Mouse (Mus musculus) hindbrain, embryonic 14.5 days (tissue): ENCODE data around the gene Mrps18a. TPM values are rescaled to one million over a fixed set of nuclear protein-coding genes. Genes with fewer than 3 reads are reported as not detected.

Source experiments
- ATAC-seq: fragments of 200-750 bp; cut with Nextera tagmentation; 2 replicates; pipeline ENCODE4 v1.8.0; 2017; ENCODE audit warnings: moderate number of reproducible peaks, mild to moderate bottlenecking, moderate TSS enrichment, moderate library complexity; ENCODE audit not compliant: low FRiP score
- DNase-seq: peaks from one replicate; pipeline ENCODE4 v3.0.0-alpha.2; 2015; ENCODE audit warnings: low spot score
- H3K27ac ChIP-seq: fragments of 300-500 bp; sonication (generic); 2 replicates; pipeline ENCODE4 v1.5.1; 2014; ENCODE audit warnings: mild to moderate bottlenecking, moderate library complexity
- H3K27me3 ChIP-seq: fragments of 300-500 bp; sonication (generic); 2 replicates; pipeline ENCODE4 v1.6.1; 2014; ENCODE audit warnings: mild to moderate bottlenecking, low read length, mixed read lengths; ENCODE audit not compliant: control insufficient read depth, insufficient read depth
- H3K36me3 ChIP-seq: fragments of 300-500 bp; sonication (generic); replicated peaks from 2 replicates; pipeline ENCODE4 v1.6.1; 2014; ENCODE audit not compliant: control insufficient read depth, insufficient read depth
- H3K4me1 ChIP-seq: fragments of 300-500 bp; sonication (generic); replicated peaks from 2 replicates; pipeline ENCODE4 v1.6.1; 2014; ENCODE audit warnings: antibody characterized with exemption, low read length, mixed read lengths; ENCODE audit not compliant: control insufficient read depth, insufficient read depth
- H3K4me2 ChIP-seq: fragments of 300-500 bp; sonication (generic); replicated peaks from 2 replicates; pipeline ENCODE4 v1.6.1; 2014; ENCODE audit warnings: mild to moderate bottlenecking, moderate library complexity
- H3K4me3 ChIP-seq: fragments of 300-500 bp; sonication (generic); replicated peaks from 2 replicates; pipeline ENCODE4 v1.5.1; 2014; ENCODE audit warnings: mild to moderate bottlenecking, low read length
- H3K9ac ChIP-seq: fragments of 300-500 bp; sonication (generic); 2 replicates; pipeline ENCODE4 v1.6.1; 2014
- H3K9me3 ChIP-seq: fragments of 300-500 bp; sonication (generic); 2 replicates; pipeline ENCODE4 v1.6.1; 2016; ENCODE audit warnings: low read length; ENCODE audit not compliant: control insufficient read depth
- WGBS: fragments of 180-500 bp; shearing (Covaris S2); extraction: QIAGEN DNeasy Blood & Tissue Kit; methylation state at CpG from one replicate; pipeline ENCODE4 v1.1.7; 2014; 5-methylcytosine and 5-hydroxymethylcytosine counted together
- polyA plus RNA-seq: library from polyadenylated mRNA; unstranded; fragments of >200 nt; fragmentation: Nextera tagmentation; extraction: Ambion mirVana; gene quantifications from 2 replicates; pipeline ENCODE4 v1.2.1, GENCODE M21; 2014

The Mrps18a gene
- polyA plus RNA-seq, 1 experiment from 2014 or later, result 148 TPM

DNA sequence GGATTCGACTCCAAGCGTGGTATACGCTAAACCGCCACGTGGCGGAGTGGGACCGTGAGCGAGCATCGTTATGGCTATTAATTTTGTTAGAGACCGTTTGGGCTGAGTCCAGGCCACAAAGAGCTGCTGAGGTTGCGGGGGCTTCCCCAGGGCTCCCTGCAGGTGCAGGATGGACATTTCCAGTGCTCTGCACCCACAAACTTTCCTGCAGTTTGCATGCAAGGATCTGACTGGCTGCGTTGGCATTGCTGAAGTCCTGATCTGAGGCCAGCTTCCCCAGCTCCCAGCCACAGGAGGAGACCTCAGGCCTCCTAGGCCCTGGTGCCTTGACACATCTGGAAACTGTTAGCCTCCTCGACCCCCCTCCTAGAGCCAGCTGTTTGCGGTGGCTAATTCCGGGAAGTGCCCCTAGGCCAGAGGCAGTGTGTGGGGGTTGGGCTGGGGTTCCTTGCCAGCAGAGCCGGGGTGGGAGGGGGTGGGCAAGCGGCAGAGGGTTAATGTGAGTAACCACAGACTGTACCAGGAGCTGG lies 24.4 kb upstream of the Mrps18a start:
- Histone ChIP-seq H3K27ac (no peak overlapping the region), H3K4me3 (no peak overlapping the region), H3K9me3 (no peaks in the 10 kb centered on the region), H3K4me1 (peaks cover 12% of the 10 kb centered on the region; the same call in 1 of the 2 replicates), H3K27me3 (no peaks in the 10 kb centered on the region), H3K9ac (no peak overlapping the region), H3K36me3 (no peaks in the 10 kb centered on the region), H3K4me2 (no peak overlapping the region)
- ATAC-seq (no peak), DNase-seq (no peak)
- 59% methylated on average over 17 of the region's 17 CpGs for WGBS

DNA sequence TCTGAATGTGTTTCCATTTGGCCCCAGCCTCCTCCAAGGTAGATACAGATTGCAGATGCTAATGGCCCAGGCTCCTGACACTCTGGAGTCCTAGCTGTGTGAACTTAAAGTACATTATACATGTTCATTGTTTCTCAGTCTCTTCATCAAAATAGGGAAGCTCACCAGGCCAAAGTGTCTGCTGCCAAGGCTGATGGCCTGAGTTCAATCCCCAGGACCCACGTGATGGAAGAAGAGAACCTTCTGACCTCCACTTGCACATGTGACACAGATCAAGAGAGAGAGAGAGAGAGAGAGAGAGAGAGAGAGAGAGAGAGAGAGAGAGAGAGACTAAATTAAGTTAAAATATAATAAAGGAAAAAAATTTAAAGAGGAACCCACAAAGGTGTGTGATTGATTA lies 19.4 kb upstream of the Mrps18a start:
- no peaks in the 10 kb centered on the region for H3K9me3 ChIP-seq
- H3K27ac ChIP-seq, result no peak overlapping the region
- H3K4me3 ChIP-seq, result no peak overlapping the region
- no peaks in the 10 kb centered on the region for H3K36me3 ChIP-seq
- DNase-seq (no peak), ATAC-seq (no peak)
- H3K4me1 ChIP-seq, result no peaks in the 10 kb centered on the region
- H3K9ac ChIP-seq, result no peak overlapping the region
- H3K4me2 ChIP-seq, result no peak overlapping the region
- 68% methylated on average over 1 of the region's 1 CpGs for WGBS
- no peaks in the 10 kb centered on the region for H3K27me3 ChIP-seq

DNA sequence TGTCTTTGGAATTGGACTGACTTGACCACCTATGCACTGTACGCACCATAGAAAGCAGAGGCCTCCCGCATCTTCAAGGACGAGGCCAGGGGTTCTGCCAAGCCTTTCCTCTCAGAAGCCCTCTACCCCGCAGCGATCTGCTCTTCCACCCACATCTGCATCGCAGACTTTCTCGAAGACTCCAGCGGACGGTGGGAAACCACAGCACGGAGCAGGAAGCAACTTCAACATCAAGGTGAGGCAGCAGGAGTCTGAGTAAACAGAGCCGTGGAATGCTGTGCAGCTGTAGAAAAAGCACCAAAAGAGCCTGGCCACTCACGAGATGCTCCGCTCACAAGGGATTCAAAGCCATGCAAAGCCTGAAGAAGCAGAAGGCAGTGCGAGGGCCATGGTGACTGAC lies 18.9 kb upstream of the Mrps18a start:
- Histone ChIP-seq H3K4me1 (no peaks in the 10 kb centered on the region), H3K4me2 (no peak overlapping the region), H3K9me3 (no peaks in the 10 kb centered on the region), H3K36me3 (no peaks in the 10 kb centered on the region), H3K4me3 (no peak overlapping the region), H3K27me3 (no peaks in the 10 kb centered on the region), H3K27ac (no peak overlapping the region), H3K9ac (no peak overlapping the region)
- WGBS, result 81% methylated on average over 14 of the region's 14 CpGs
- ATAC-seq (no peak), DNase-seq (no peak)

DNA sequence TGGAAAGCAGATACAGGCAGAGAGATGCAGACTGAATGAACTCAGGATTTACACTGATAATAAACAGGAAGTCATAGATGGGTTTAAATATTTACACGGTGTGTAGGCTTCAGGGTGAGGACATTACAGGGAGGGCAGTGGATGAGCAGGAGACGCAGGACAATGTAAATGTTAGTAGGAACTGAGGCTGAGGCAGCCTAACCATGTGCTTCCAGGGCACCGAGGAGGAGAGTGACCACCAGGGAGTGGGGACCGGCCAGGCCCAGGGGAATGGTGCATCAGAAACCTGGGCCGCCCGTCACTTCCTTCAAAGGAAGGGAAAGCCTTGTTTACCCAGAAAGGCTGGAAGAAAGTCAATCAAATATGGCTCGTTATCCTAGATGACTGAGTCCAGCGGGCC lies 12.3 kb upstream of the Mrps18a start:
- DNase-seq, result no peak
- WGBS, result 77% methylated on average over 8 of the region's 8 CpGs
- Histone ChIP-seq H3K4me2 (no peak overlapping the region), H3K27me3 (no peaks in the 10 kb centered on the region), H3K27ac (no peak overlapping the region), H3K36me3 (no peaks in the 10 kb centered on the region), H3K4me3 (no peak overlapping the region), H3K4me1 (no peaks in the 10 kb centered on the region), H3K9me3 (no peaks in the 10 kb centered on the region), H3K9ac (no peak overlapping the region)
- ATAC-seq, result no peak

- 78% methylated on average over 9 of the region's 9 CpGs for WGBS
- no peaks in the 10 kb centered on the region for H3K9me3 ChIP-seq
- no peak for ATAC-seq
Observed at GRCm38 (mm10) chr17:46101906-46102305, 8.9 kb upstream of the Mrps18a start.

DNA sequence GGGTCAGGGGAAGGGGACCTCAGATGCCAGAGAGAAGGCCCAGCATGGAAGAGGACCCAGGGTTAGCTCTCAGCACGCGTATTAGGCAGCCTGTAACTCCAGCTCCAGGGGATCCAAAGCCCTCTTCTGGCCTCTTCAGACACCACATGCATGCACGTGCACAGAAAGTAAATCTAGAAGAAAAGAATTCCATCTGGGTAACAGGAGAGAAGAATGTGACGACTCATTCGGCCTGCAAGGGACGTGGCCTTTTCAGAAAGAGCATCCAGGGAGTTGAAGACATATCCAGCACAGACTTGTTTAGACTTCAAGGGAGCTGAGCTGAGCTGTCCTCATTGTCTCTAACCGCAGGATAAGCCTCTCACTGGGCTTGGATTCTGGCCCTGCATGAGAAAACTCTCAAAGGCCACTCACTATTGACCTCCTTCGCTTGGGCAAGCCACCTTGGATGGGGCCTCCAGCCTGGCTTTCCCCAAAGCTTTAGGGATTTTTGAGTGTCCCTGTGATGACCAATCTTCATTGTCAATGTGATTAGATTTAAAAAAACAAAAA lies 8.1 kb upstream of the Mrps18a start:
- no peak overlapping the region for H3K9ac ChIP-seq
- no peaks in the 10 kb centered on the region for H3K27me3 ChIP-seq
- ATAC-seq, result no peak
- 42% methylated on average over 8 of the region's 8 CpGs for WGBS
- no peak overlapping the region for H3K27ac ChIP-seq
- H3K36me3 ChIP-seq, result no peaks in the 10 kb centered on the region
- H3K4me2 ChIP-seq, result no peak overlapping the region
- no peaks in the 10 kb centered on the region for H3K4me1 ChIP-seq
- H3K4me3 ChIP-seq, result no peak overlapping the region
- DNase-seq, result no peak
- no peaks in the 10 kb centered on the region for H3K9me3 ChIP-seq

More at GRCm38 (mm10) chr17:46101906-46102305, 8.9 kb upstream of the Mrps18a start:
- no peaks in the 10 kb centered on the region for H3K36me3 ChIP-seq
- H3K4me1 ChIP-seq, result no peaks in the 10 kb centered on the region
- H3K4me3 ChIP-seq, result no peak overlapping the region
- no peak overlapping the region for H3K27ac ChIP-seq
- H3K27me3 ChIP-seq, result no peaks in the 10 kb centered on the region
- no peak overlapping the region for H3K9ac ChIP-seq
- no peak overlapping the region for H3K4me2 ChIP-seq
- DNase-seq, result no peak

- no peak for ATAC-seq
- Histone ChIP-seq H3K4me3 (no peak overlapping the region), H3K4me1 (no peaks in the 10 kb centered on the region), H3K9me3 (no peaks in the 10 kb centered on the region), H3K36me3 (no peaks in the 10 kb centered on the region), H3K4me2 (no peak overlapping the region), H3K27ac (no peak overlapping the region), H3K9ac (no peak overlapping the region), H3K27me3 (peaks cover 8% of the 10 kb centered on the region; the same call in 1 of the 2 replicates)
- no peak for DNase-seq
- WGBS, result 35% methylated on average over 12 of the region's 12 CpGs
Observed at GRCm38 (mm10) chr17:46104487-46104886, 6.3 kb upstream of the Mrps18a start.

- no peak for ATAC-seq
- H3K36me3 ChIP-seq, result no peaks in the 10 kb centered on the region
- WGBS, result 83% methylated on average over 4 of the region's 4 CpGs
- peaks cover 6% of the 10 kb centered on the region for H3K4me1 ChIP-seq
- H3K4me3 ChIP-seq, result no peak overlapping the region
- peaks cover 11% of the 10 kb centered on the region; the same call in 1 of the 2 replicates for H3K27me3 ChIP-seq
- no peak overlapping the region for H3K4me2 ChIP-seq
- DNase-seq, result no peak
- no peaks in the 10 kb centered on the region for H3K9me3 ChIP-seq
- H3K27ac ChIP-seq, result no peak overlapping the region
- H3K9ac ChIP-seq, result no peak overlapping the region
Observed at GRCm38 (mm10) chr17:46108286-46108685, 2.5 kb upstream of the Mrps18a start.

- DNase-seq (no peak), ATAC-seq (no peak)
- no peaks in the 10 kb centered on the region for H3K27me3 ChIP-seq
- no peak overlapping the region for H3K9ac ChIP-seq
- H3K27ac ChIP-seq, result no peak overlapping the region
- 53% methylated on average over 2 of the region's 2 CpGs for WGBS
- H3K4me3 ChIP-seq, result no peak overlapping the region
- H3K4me1 ChIP-seq, result peaks cover 6% of the 10 kb centered on the region
- H3K4me2 ChIP-seq, result no peak overlapping the region
- H3K36me3 ChIP-seq, result peaks cover 28% of the 10 kb centered on the region
- H3K9me3 ChIP-seq, result no peaks in the 10 kb centered on the region
Observed at GRCm38 (mm10) chr17:46115489-46115888, 4.7 kb downstream of the Mrps18a start.

GRCm38 (mm10) chr17:46116138-46116537 lies 5.4 kb downstream of the Mrps18a start:
- DNase-seq (no peak), ATAC-seq (no peak)
- no peak overlapping the region for H3K4me3 ChIP-seq
- H3K9me3 ChIP-seq, result no peaks in the 10 kb centered on the region
- H3K27ac ChIP-seq, result no peak overlapping the region
- H3K4me2 ChIP-seq, result no peak overlapping the region
- 85% methylated on average over 11 of the region's 11 CpGs for WGBS
- H3K9ac ChIP-seq, result no peak overlapping the region
- peaks cover 29% of the 10 kb centered on the region for H3K36me3 ChIP-seq
- peaks cover 6% of the 10 kb centered on the region for H3K4me1 ChIP-seq
- no peaks in the 10 kb centered on the region for H3K27me3 ChIP-seq
